Mouse (Mus musculus) limb, embryonic 13.5 days (tissue): Measurements from ENCODE around the gene Vps37c. TPM values are rescaled to one million over a fixed set of nuclear protein-coding genes. Genes with fewer than 3 reads are reported as not detected.

ENCODE experiments used
- ATAC-seq: fragments of 200-750 bp; cut with Nextera tagmentation; 2 replicates; pipeline ENCODE4 v1.8.0; 2017; ENCODE audit warnings: low read depth, moderate number of reproducible peaks, moderate TSS enrichment; ENCODE audit not compliant: low FRiP score
- H3K27ac ChIP-seq: fragments of 300-500 bp; sonication (generic); 2 replicates; pipeline ENCODE4 v1.5.1; 2015; ENCODE audit warnings: inconsistent platforms, mild to moderate bottlenecking, moderate library complexity
- H3K27me3 ChIP-seq: fragments of 300-500 bp; sonication (generic); 2 replicates; pipeline ENCODE4 v1.6.1; 2015; ENCODE audit warnings: mild to moderate bottlenecking, inconsistent platforms
- H3K36me3 ChIP-seq: fragments of 300-500 bp; sonication (generic); 2 replicates; pipeline ENCODE4 v1.6.1; 2015; ENCODE audit warnings: inconsistent platforms, mild to moderate bottlenecking, moderate library complexity
- H3K4me1 ChIP-seq: fragments of 300-500 bp; sonication (generic); 2 replicates; pipeline ENCODE4 v1.6.1; 2015; ENCODE audit warnings: inconsistent platforms
- H3K4me2 ChIP-seq: fragments of 300-500 bp; sonication (generic); replicated peaks from 2 replicates; pipeline ENCODE4 v1.6.1; 2015; ENCODE audit warnings: inconsistent platforms, mild to moderate bottlenecking, moderate library complexity
- H3K4me3 ChIP-seq: fragments of 300-500 bp; sonication (generic); 2 replicates; pipeline ENCODE4 v1.5.1; 2015; ENCODE audit warnings: moderate library complexity, mild to moderate bottlenecking, inconsistent platforms
- H3K9ac ChIP-seq: fragments of 300-500 bp; sonication (generic); 2 replicates; pipeline ENCODE4 v1.6.1; 2015; ENCODE audit warnings: mild to moderate bottlenecking, inconsistent platforms
- H3K9me3 ChIP-seq: fragments of 300-500 bp; sonication (generic); 2 replicates; pipeline ENCODE4 v1.6.1; 2016; ENCODE audit warnings: inconsistent platforms
- WGBS: fragments of 180-500 bp; shearing (Covaris S2); methylation state at CpG from one replicate; pipeline ENCODE4 v1.1.7; 2015; 5-methylcytosine and 5-hydroxymethylcytosine counted together
- polyA plus RNA-seq: library from polyadenylated mRNA; unstranded; fragments of >200 nt; fragmentation: Nextera tagmentation; extraction: Ambion mirVana; gene quantifications from 2 replicates; pipeline ENCODE4 v1.2.1, GENCODE M21; 2015

Gene Vps37c
- 38.3 and 40.9 TPM in 2 replicates for polyA plus RNA-seq

DNA sequence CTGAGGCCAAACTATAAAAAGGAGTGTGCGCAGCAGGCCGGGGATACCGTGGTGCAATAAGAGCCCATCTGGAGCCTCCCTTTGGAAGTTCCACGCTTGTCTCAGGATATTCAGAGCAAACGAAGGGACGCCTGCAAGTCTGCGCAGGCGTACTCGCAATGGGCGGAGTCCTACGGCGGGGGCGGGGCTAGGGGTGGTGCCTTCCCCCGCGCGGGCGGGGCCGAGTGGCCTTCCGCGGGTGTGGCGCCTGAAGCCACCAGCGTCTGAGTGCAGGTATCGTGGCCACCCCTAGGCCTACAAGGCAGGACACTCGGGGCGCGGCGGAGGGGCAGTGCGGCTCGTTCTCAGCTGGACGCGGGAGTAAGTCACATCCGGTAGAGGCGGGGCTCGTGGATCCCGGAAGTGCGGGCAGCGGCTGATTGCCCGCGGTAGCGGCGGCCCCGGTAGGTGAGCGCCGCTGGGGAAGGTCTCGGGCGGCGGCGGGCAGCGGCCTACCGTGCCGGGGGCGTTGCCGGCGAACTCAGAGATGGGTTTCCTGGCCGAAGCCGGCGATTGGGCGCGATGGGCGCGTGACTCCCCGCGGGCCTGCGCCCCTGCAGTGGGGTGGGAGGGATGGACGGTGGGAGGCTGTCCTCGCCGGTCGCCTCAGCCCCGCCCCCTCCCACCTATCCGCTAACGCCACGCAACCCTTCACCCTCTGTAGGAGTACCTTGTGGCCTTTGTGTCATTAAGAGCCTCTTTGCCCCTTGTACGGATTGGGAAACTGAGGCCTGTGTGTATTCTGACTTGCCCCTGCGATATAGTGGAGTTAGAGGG, at the start of gene Vps37c:
Gene Vps37c, plus strand, starts transcription at position 199 of the 816 bp plus-strand sequence.
- H3K4me1 ChIP-seq = peaks cover 30% of the 10 kb centered on the region
- peak within 1 kb of the TSS; percentile 83 for H3K4me2 ChIP-seq
- H3K27ac ChIP-seq = peak within 1 kb of the TSS; percentile 95
- under 1% methylated on average over 74 of the region's 74 CpGs for WGBS
- H3K9ac ChIP-seq = peak within 1 kb of the TSS; percentile 85
- H3K9me3 ChIP-seq = no peaks in the 10 kb centered on the region
- H3K27me3 ChIP-seq = no peaks in the 10 kb centered on the region
- peak; percentile 92 for ATAC-seq
- H3K4me3 ChIP-seq = peak within 1 kb of the TSS; percentile 79
- no peaks in the 10 kb centered on the region for H3K36me3 ChIP-seq

DNA sequence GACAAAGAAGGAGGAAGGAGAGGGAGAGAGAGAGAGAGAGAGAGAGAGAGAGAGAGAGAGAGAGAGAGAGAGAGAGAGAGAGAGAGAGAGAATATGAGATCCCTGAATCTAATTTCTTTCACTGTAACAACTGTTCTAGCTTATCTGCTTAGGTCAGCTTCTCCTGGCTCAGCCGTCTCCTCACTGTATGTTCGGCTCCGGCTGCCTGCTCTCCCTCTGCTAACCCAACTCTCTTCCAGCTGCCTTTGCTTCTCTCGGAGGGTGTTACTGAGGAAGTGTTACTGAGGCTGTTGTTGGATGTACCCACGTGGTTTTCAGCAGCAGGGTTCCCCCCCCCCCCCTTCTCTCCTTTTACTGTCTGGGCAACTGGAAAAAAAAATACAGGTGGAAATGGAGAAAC, 48.5 kb upstream of the Vps37c start:
- Histone ChIP-seq H3K27ac (peak overlapping the region; percentile 67), H3K9ac (0 out of 2 replicates have a peak overlapping the region, but pooled peaks have one; percentile 8), H3K9me3 (no peaks in the 10 kb centered on the region), H3K4me3 (0 out of 2 replicates have a peak overlapping the region, but pooled peaks have one; percentile 15), H3K27me3 (no peaks in the 10 kb centered on the region), H3K4me1 (peaks cover 26% of the 10 kb centered on the region), H3K36me3 (no peaks in the 10 kb centered on the region), H3K4me2 (peak overlapping the region; percentile 44)
- ATAC-seq = peak; percentile 49; the same call in 1 of the 2 replicates
- 4% methylated on average over 5 of the region's 5 CpGs for WGBS

DNA sequence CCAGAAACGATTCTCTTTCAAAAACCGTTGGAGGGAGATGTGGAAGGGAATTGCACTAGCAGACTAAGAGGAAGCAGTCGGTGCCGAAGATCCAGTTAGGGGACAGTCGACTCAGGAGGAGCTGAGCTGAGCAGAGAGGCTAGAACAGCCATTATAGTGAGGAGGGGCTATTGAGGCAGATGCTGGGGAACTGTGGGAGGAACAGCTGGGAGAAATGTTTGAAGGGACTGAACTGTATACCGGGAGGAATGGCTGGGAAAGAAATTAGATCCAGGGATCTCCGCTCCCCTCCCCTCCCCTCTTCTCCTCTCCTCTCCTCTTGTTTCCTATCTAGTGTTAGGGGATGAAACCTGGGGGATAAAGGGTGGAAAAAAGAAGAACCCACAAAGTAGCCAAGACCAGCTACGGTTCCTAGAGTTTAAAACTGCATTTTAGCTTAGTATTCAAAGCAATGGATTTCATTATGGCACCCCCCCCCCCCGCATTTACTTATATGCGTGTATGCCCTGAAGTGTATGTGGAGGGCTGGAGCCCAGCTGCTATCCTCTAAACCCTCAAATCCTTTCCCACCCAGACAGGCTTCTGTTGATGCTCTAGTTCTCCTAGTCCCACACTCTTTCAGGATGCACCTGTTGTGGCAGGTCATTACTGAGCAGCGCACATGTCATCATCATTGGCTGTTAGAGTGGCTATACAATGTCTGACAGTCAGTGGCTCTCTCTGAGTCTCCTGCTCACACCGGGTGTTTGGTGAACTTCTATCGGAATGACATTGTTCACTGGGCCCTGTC, 47.8 kb upstream of the Vps37c start:
- 39% methylated on average over 13 of the region's 13 CpGs for WGBS
- Histone ChIP-seq H3K4me2 (peak overlapping the region; percentile 44), H3K36me3 (no peaks in the 10 kb centered on the region), H3K4me1 (peaks cover 19% of the 10 kb centered on the region), H3K9ac (0 out of 2 replicates have a peak overlapping the region, but pooled peaks have one; percentile 8), H3K27me3 (no peaks in the 10 kb centered on the region), H3K4me3 (peak overlapping the region; percentile 15; the same call in 1 of the 2 replicates), H3K27ac (peak overlapping the region; percentile 67), H3K9me3 (no peaks in the 10 kb centered on the region)
- ATAC-seq = peak; percentile 79

DNA sequence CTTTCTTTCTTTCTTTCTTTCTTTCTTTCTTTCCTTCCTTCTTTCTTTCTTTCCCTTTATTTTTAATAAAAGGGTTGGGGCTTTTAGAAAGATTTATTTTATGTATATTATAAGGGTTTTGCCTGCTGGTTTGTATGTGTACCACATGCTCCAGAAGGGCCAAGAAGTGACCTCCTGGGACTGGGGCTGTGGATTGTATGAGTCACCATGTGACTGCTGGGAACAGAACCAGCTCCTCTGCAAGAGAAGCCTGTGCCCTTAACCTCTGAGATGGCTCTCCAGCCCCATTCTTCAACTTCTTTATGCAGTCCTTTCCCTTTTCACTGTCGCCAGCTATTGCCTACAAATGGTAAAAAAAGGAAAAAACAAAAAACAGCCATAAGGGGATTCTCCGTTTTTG, 42.9 kb upstream of the Vps37c start:
- Histone ChIP-seq H3K9me3 (no peaks in the 10 kb centered on the region), H3K36me3 (no peaks in the 10 kb centered on the region), H3K4me1 (peaks cover 6% of the 10 kb centered on the region; the same call in 1 of the 2 replicates), H3K4me3 (no peak overlapping the region), H3K27me3 (no peaks in the 10 kb centered on the region), H3K27ac (no peak overlapping the region), H3K9ac (no peak overlapping the region), H3K4me2 (no peak overlapping the region)
- ATAC-seq = no peak
- 85% methylated on average over 2 of the region's 2 CpGs for WGBS

DNA sequence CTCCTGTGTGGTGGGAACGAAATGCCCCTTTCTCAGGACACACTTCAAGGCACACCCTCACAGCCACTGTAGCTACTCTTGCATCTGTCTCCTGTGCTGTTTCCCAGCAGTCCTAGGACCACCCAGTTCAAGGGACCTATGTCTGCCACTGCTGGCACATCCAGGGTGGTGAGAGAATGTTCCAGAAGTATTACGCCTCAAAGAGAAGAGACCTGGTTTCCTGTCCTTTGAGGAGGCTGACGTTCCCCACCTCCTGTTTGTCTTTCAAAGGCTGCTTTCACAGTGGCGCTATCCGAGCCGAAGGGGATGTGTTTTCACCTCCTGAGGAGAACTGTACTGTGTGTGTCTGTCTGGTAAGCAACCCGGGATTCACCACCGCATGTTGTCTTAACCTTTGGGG, 40.4 kb upstream of the Vps37c start:
- 82% methylated on average over 8 of the region's 8 CpGs for WGBS
- Histone ChIP-seq H3K27me3 (no peaks in the 10 kb centered on the region), H3K4me3 (no peak overlapping the region), H3K27ac (no peak overlapping the region), H3K4me2 (no peak overlapping the region), H3K4me1 (no peaks in the 10 kb centered on the region), H3K9ac (no peak overlapping the region), H3K36me3 (no peaks in the 10 kb centered on the region), H3K9me3 (no peaks in the 10 kb centered on the region)
- ATAC-seq = no peak

DNA sequence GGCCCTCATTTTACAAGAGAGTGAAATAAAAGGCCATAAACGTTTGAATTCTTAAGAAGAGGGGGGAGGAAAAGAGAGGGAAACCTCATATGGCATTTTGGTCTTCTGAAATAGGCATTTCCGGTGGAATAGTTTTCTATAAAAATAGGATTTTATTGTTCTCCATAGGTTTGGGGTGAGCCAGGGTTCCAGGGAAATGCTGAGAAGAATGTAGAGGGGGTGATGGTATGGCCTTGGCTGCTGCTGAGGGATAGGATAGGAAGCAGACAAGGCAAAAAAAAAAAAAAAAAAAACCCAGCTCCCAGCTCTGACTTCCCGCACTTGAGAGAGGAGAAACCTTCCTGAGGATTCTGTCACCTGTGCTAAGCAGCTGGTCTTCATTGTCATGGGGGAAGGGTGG, 32.5 kb upstream of the Vps37c start:
- H3K36me3 ChIP-seq = no peaks in the 10 kb centered on the region
- H3K9ac ChIP-seq = peak overlapping the region; percentile 35; the same call in 1 of the 2 replicates
- 14% methylated on average over 3 of the region's 3 CpGs for WGBS
- H3K4me3 ChIP-seq = no peak overlapping the region
- no peaks in the 10 kb centered on the region for H3K27me3 ChIP-seq
- H3K4me1 ChIP-seq = peaks cover 18% of the 10 kb centered on the region
- H3K27ac ChIP-seq = peak overlapping the region; percentile 67; the same call in 1 of the 2 replicates
- no peak overlapping the region for H3K4me2 ChIP-seq
- H3K9me3 ChIP-seq = no peaks in the 10 kb centered on the region
- peak; percentile 85 for ATAC-seq

DNA sequence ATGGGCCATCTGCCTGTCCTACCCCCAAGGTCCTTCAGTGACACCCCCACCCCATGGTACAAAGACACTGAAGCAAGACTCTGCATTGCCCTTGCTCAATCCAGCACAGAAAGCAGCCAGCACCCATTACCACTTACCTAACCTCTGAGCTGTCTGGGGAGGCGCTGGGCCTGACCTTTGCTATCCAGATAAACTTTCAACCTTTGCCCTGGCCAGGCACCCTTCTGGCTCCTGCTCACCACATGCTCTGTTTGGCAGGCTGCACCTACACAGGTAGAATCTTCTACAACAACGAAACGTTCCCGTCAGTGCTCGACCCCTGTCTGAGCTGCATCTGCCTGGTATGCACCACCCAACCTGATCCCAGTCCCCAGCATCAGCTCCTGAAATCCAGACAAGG, 30.8 kb upstream of the Vps37c start:
- H3K4me3 ChIP-seq = no peak overlapping the region
- ATAC-seq = no peak
- no peaks in the 10 kb centered on the region for H3K36me3 ChIP-seq
- H3K27ac ChIP-seq = no peak overlapping the region
- H3K9me3 ChIP-seq = no peaks in the 10 kb centered on the region
- H3K4me2 ChIP-seq = no peak overlapping the region
- no peak overlapping the region; the same call in 1 of the 2 replicates for H3K9ac ChIP-seq
- WGBS = 71% methylated on average over 5 of the region's 5 CpGs
- peaks cover 18% of the 10 kb centered on the region for H3K4me1 ChIP-seq
- H3K27me3 ChIP-seq = no peaks in the 10 kb centered on the region

DNA sequence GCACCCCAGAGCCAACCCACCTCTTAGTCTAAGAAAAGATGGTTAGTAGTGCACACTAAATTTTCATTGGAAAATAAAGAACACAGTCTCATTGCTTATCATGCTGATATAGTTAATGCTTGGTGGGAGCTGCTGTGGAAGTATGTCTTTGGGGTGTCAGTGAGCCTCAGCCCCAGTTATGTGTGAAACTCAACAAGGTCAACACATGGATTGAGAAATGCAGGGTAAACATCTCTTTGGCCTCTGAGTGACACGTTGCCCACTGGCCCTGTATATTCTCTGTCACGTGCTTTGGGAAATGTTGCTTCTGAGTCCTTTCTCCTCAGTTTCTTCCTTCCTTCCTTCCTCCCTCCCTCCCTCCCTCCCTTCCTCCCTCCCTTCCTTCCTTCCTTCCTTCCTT, 30.1 kb upstream of the Vps37c start:
- H3K36me3 ChIP-seq = no peaks in the 10 kb centered on the region
- peaks cover 18% of the 10 kb centered on the region for H3K4me1 ChIP-seq
- H3K27me3 ChIP-seq = no peaks in the 10 kb centered on the region
- no peak overlapping the region for H3K27ac ChIP-seq
- no peak overlapping the region for H3K9ac ChIP-seq
- ATAC-seq = no peak
- 71% methylated on average over 2 of the region's 2 CpGs for WGBS
- H3K4me2 ChIP-seq = no peak overlapping the region
- H3K9me3 ChIP-seq = no peaks in the 10 kb centered on the region
- no peak overlapping the region for H3K4me3 ChIP-seq

DNA sequence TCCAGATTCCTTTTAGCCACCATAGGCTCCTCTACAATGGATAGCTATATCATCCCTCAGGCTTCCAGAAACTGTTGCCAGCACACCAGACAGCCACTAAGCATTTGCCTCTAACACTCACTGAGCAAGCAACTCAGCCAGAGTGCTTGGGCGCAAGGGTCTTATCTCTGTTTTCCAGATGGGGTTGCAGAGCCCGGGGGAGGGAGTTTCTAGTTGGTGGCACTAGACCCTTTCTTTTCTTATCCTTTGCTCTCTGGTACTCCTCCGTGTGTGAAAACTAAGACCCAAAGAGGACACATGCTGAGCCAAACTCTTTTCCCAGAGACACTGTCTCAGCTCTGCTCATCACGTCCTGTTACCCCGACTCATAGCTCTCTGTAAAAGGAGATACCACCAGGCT, 27.2 kb upstream of the Vps37c start:
- Histone ChIP-seq H3K4me3 (no peak overlapping the region), H3K27me3 (no peaks in the 10 kb centered on the region), H3K9me3 (no peaks in the 10 kb centered on the region), H3K36me3 (no peaks in the 10 kb centered on the region), H3K9ac (no peak overlapping the region), H3K4me1 (peaks cover 4% of the 10 kb centered on the region), H3K4me2 (no peak overlapping the region), H3K27ac (no peak overlapping the region)
- ATAC-seq = no peak
- 82% methylated on average over 5 of the region's 5 CpGs for WGBS

DNA sequence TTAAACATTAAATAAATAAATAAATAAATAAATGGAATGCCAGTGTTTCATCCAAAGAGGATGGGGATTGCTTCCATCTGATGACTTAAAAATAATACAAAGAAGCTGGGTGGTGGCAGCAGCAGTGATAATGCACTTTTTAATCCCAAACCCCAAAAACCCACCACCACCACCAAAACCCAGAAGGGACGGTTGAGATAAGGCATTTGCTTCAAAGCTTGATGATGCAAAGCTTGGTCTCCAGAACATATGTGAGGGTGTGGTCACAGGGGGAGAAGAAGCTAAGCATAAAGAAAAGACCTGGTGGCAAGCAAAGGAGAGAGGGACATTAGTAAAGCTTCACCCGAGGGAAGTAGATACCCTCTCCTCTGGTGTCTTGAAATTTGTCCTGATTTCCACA, 26.6 kb upstream of the Vps37c start:
- Histone ChIP-seq H3K4me1 (no peaks in the 10 kb centered on the region), H3K4me3 (no peak overlapping the region), H3K9ac (no peak overlapping the region), H3K4me2 (no peak overlapping the region), H3K27me3 (no peaks in the 10 kb centered on the region), H3K27ac (no peak overlapping the region), H3K9me3 (no peaks in the 10 kb centered on the region), H3K36me3 (no peaks in the 10 kb centered on the region)
- no peak for ATAC-seq
- 86% methylated on average over 2 of the region's 2 CpGs for WGBS

DNA sequence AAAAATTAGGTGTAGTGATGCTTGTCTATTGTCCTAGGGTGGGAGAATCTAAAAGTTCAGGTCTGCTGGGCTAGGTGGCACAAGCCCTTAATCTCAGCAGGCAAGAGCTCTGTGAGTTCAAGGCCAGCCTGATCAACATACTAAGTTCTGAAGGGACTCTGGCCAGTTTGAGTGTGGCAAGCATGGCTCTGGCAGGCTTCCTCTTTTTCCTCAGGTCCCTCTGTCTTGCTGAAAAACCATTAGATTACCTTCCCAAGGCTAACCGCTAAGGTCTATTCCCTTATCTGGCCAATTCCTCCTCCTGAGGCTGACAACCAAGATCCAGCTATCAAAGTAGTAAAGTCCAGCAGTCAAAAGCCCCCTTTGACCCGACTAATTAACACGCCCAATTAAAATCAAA, 25.9 kb upstream of the Vps37c start:
- ATAC-seq = no peak
- H3K27ac ChIP-seq = no peak overlapping the region
- H3K4me2 ChIP-seq = no peak overlapping the region
- WGBS = 68% methylated on average over 3 of the region's 3 CpGs
- H3K27me3 ChIP-seq = no peaks in the 10 kb centered on the region
- H3K9ac ChIP-seq = no peak overlapping the region
- H3K9me3 ChIP-seq = no peaks in the 10 kb centered on the region
- no peaks in the 10 kb centered on the region for H3K36me3 ChIP-seq
- H3K4me1 ChIP-seq = no peaks in the 10 kb centered on the region
- no peak overlapping the region for H3K4me3 ChIP-seq

DNA sequence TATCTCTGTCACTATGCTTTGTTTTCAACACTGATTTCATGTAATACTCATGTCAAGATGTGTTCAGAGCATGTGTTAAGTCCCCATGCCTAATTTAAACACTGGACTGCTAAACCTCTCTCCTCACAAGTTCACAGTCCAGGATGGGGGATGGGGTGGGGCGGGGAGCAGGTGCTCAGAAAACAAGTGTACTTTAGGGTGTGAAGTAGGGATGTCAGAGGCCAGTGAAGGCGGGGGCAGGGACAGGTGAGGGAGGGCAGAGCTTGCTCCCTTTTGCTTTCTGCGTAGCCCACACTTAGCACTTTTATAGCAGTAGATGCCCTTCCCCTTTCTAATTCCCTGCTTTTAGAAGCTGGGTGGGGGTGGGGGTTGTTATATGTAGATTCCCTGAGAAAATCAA, 23.4 kb upstream of the Vps37c start:
- no peak overlapping the region for H3K4me3 ChIP-seq
- ATAC-seq = 0 out of 2 replicates have a peak, but pooled peaks have one; percentile 8

More for the DNA sequence above, 23.4 kb upstream of the Vps37c start:
- Histone ChIP-seq H3K9me3 (no peaks in the 10 kb centered on the region), H3K27ac (no peak overlapping the region), H3K4me1 (no peaks in the 10 kb centered on the region), H3K9ac (no peak overlapping the region), H3K27me3 (no peaks in the 10 kb centered on the region), H3K36me3 (no peaks in the 10 kb centered on the region), H3K4me2 (no peak overlapping the region)
- WGBS = 69% methylated on average over 3 of the region's 3 CpGs
